Mouse (Mus musculus) stomach, postnatal 0 days (tissue): Measurements from ENCODE around the gene Sh3kbp1. TPM values are rescaled to one million over a fixed set of nuclear protein-coding genes. Genes with fewer than 3 reads are reported as not detected.

Experiments
- ATAC-seq: fragments of 200-750 bp; cut with Nextera tagmentation; 2 replicates; pipeline ENCODE4 v1.8.0; 2017; ENCODE audit not compliant: low FRiP score, low TSS enrichment
- DNase-seq: peaks from one replicate; pipeline ENCODE4 v3.0.0-alpha.2; 2016; ENCODE audit warnings: low spot score
- H3K27ac ChIP-seq: fragments of 300-500 bp; sonication (generic); replicated peaks from 2 replicates; pipeline ENCODE4 v1.5.1; 2014; ENCODE audit warnings: mild to moderate bottlenecking, control low read depth
- H3K27me3 ChIP-seq: fragments of 300-500 bp; sonication (generic); 2 replicates; pipeline ENCODE4 v1.6.1; 2014; ENCODE audit warnings: low read length; ENCODE audit not compliant: control insufficient read depth, insufficient read depth
- H3K36me3 ChIP-seq: fragments of 300-500 bp; sonication (generic); 2 replicates; pipeline ENCODE4 v1.6.1; 2014; ENCODE audit warnings: low read length, mixed read lengths; ENCODE audit not compliant: control insufficient read depth, insufficient read depth
- H3K4me1 ChIP-seq: fragments of 300-500 bp; sonication (generic); replicated peaks from 2 replicates; pipeline ENCODE4 v1.6.1; 2014; ENCODE audit warnings: antibody characterized with exemption; ENCODE audit not compliant: control insufficient read depth, insufficient read depth
- H3K4me2 ChIP-seq: fragments of 300-500 bp; sonication (generic); replicated peaks from 2 replicates; pipeline ENCODE4 v1.6.1; 2014; ENCODE audit warnings: low read depth, mild to moderate bottlenecking, control low read depth, moderate library complexity
- H3K4me3 ChIP-seq: fragments of 300-500 bp; sonication (generic); 2 replicates; pipeline ENCODE4 v1.5.1; 2014; ENCODE audit warnings: low read depth, low read length, control low read depth
- H3K9ac ChIP-seq: fragments of 300-500 bp; sonication (generic); 2 replicates; pipeline ENCODE4 v1.6.1; 2014; ENCODE audit warnings: mild to moderate bottlenecking, low read length, control low read depth, mixed read lengths
- H3K9me3 ChIP-seq: fragments of 300-500 bp; sonication (generic); 2 replicates; pipeline ENCODE4 v1.6.1; 2016; ENCODE audit warnings: low read length; ENCODE audit not compliant: control insufficient read depth
- CTCF ChIP-seq: IDR thresholded peaks from 2 replicates; pipeline ENCODE4 v1.5.1; 2016; ENCODE audit warnings: antibody characterized with exemption, low read depth, mild to moderate bottlenecking, moderate library complexity
- EP300 ChIP-seq: optimal IDR thresholded peaks from 2 replicates; pipeline ENCODE3; 2016; ENCODE audit warnings: antibody characterized with exemption
- WGBS: fragments of 180-500 bp; shearing (Covaris S2); extraction: QIAGEN DNeasy Blood & Tissue Kit; methylation state at CpG from one replicate; pipeline ENCODE4 v1.1.7; 2014; 5-methylcytosine and 5-hydroxymethylcytosine counted together
- polyA plus RNA-seq: library from polyadenylated mRNA; unstranded; fragments of >200 nt; fragmentation: Nextera tagmentation; extraction: Ambion mirVana; gene quantifications from 2 replicates; pipeline ENCODE4 v1.2.1, GENCODE M21; 2015

Sh3kbp1 gene
- polyA plus RNA-seq, 1 experiment from 2014 or later, result 13.3 TPM

- no peak for DNase-seq
- 77% methylated on average over 5 of the region's 5 CpGs for WGBS
- Histone ChIP-seq H3K9ac (no peak overlapping the region), H3K4me2 (no peak overlapping the region), H3K9me3 (no peaks in the 10 kb centered on the region), H3K27me3 (no peaks in the 10 kb centered on the region), H3K36me3 (no peaks in the 10 kb centered on the region), H3K4me1 (no peaks in the 10 kb centered on the region), H3K4me3 (no peak overlapping the region), H3K27ac (no peak overlapping the region)
- ATAC-seq, result no peak
- TF ChIP-seq EP300 (no peak), CTCF (no peak)
Observed at GRCm38 (mm10) chrX:159928165-159928564, 301.1 kb downstream of the Sh3kbp1 start.

- Histone ChIP-seq H3K9ac (no peak overlapping the region), H3K27me3 (no peaks in the 10 kb centered on the region), H3K9me3 (no peaks in the 10 kb centered on the region), H3K4me2 (no peak overlapping the region), H3K36me3 (no peaks in the 10 kb centered on the region), H3K4me3 (no peak overlapping the region), H3K27ac (no peak overlapping the region), H3K4me1 (no peaks in the 10 kb centered on the region)
- WGBS, result 72% methylated on average over 3 of the region's 3 CpGs
- no peak for TF ChIP-seq EP300
- no peak for TF ChIP-seq CTCF
- DNase-seq, result no peak
- no peak for ATAC-seq
Observed at GRCm38 (mm10) chrX:159928834-159929233, 301.8 kb downstream of the Sh3kbp1 start.

GRCm38 (mm10) chrX:159932027-159932426 is 305.0 kb downstream of the Sh3kbp1 start:
- DNase-seq, result no peak
- Histone ChIP-seq H3K4me2 (no peak overlapping the region), H3K9ac (no peak overlapping the region), H3K36me3 (no peaks in the 10 kb centered on the region), H3K27ac (no peak overlapping the region), H3K4me3 (no peak overlapping the region), H3K9me3 (no peaks in the 10 kb centered on the region), H3K4me1 (no peaks in the 10 kb centered on the region), H3K27me3 (no peaks in the 10 kb centered on the region)
- TF ChIP-seq EP300 (no peak), CTCF (no peak)
- WGBS, result 90% methylated on average over 1 of the region's 1 CpGs
- ATAC-seq, result no peak

GRCm38 (mm10) chrX:159942569-159942968 is 315.5 kb downstream of the Sh3kbp1 start:
- Histone ChIP-seq H3K4me2 (no peak overlapping the region), H3K4me1 (no peaks in the 10 kb centered on the region), H3K27me3 (no peaks in the 10 kb centered on the region), H3K9ac (no peak overlapping the region), H3K27ac (no peak overlapping the region), H3K4me3 (no peak overlapping the region), H3K36me3 (no peaks in the 10 kb centered on the region), H3K9me3 (no peaks in the 10 kb centered on the region)
- ATAC-seq (no peak), DNase-seq (no peak)
- WGBS, result 89% methylated on average over 2 of the region's 2 CpGs
- TF ChIP-seq CTCF, result no peak
- TF ChIP-seq EP300, result no peak

GRCm38 (mm10) chrX:159943586-159943985 is 316.5 kb downstream of the Sh3kbp1 start:
- Histone ChIP-seq H3K36me3 (no peaks in the 10 kb centered on the region), H3K4me2 (no peak overlapping the region), H3K4me3 (no peak overlapping the region), H3K4me1 (no peaks in the 10 kb centered on the region), H3K9ac (no peak overlapping the region), H3K27me3 (no peaks in the 10 kb centered on the region), H3K9me3 (no peaks in the 10 kb centered on the region), H3K27ac (no peak overlapping the region)
- WGBS, result 100% methylated on average over 1 of the region's 1 CpGs
- DNase-seq, result no peak
- no peak for ATAC-seq
- TF ChIP-seq CTCF (no peak), EP300 (no peak)

GRCm38 (mm10) chrX:159953546-159954429 is 326.7 kb downstream of the Sh3kbp1 start:
- Histone ChIP-seq H3K9me3 (no peaks in the 10 kb centered on the region), H3K27me3 (no peaks in the 10 kb centered on the region), H3K4me3 (no peak overlapping the region), H3K27ac (no peak overlapping the region), H3K4me2 (no peak overlapping the region), H3K9ac (no peak overlapping the region), H3K4me1 (no peaks in the 10 kb centered on the region), H3K36me3 (no peaks in the 10 kb centered on the region)
- ATAC-seq (no peak), DNase-seq (no peak)
- WGBS, result 66% methylated on average over 7 of the region's 7 CpGs
- no peak for TF ChIP-seq CTCF
- TF ChIP-seq EP300, result no peak
